Mouse (Mus musculus): ENCODE results near the gene Sdhc. TPM values are rescaled to one million over a fixed set of nuclear protein-coding genes. Genes with fewer than 3 reads are reported as not detected.

Gene Sdhc
- polyA plus RNA-seq, 1 experiment from 2014 or later: 238 TPM

- no peaks in the 10 kb centered on the region for H3K27me3 ChIP-seq (ENCODE audit: control insufficient read depth, insufficient read depth, low read length)
- no peak for TF ChIP-seq EP300 (optimal IDR thresholded peaks at IDR 0.05)
- no peak for TF ChIP-seq CTCF (IDR thresholded peaks at IDR 0.05; ENCODE audit: low read depth)
- H3K27ac ChIP-seq (replicated peaks): no peak overlapping the region
- no peaks in the 10 kb centered on the region for H3K36me3 ChIP-seq (ENCODE audit: control insufficient read depth, insufficient read depth, low read length)
- no peak for ATAC-seq (ENCODE audit: low FRiP score, low TSS enrichment)
- H3K9ac ChIP-seq (ENCODE audit: low read length): no peak overlapping the region
- 69% methylated on average over 4 of the region's 4 CpGs for WGBS
- 0 out of 2 replicates have a peak, but pooled peaks cover 5% of the 10 kb centered on the region for H3K4me1 ChIP-seq (replicated peaks; ENCODE audit: control insufficient read depth, insufficient read depth)
- no peak for DNase-seq (ENCODE audit: low spot score)
- H3K4me3 ChIP-seq (ENCODE audit: low read depth, low read length): no peak overlapping the region
- no peaks in the 10 kb centered on the region for H3K9me3 ChIP-seq (ENCODE audit: control insufficient read depth, low read length)
- H3K4me2 ChIP-seq (replicated peaks; ENCODE audit: low read depth): peak overlapping the region; percentile 65; the same call in 1 of the 2 replicates
Observed at GRCm38 (mm10) chr1:171112986-171113385, 37.4 kb downstream of the Sdhc start.

GRCm38 (mm10) chr1:171111781-171112575, 38.4 kb downstream of the Sdhc start:
- Histone ChIP-seq H3K4me1 (replicated peaks; ENCODE audit: control insufficient read depth, insufficient read depth) (0 out of 2 replicates have a peak, but pooled peaks cover 5% of the 10 kb centered on the region), H3K36me3 (ENCODE audit: control insufficient read depth, insufficient read depth, low read length) (no peaks in the 10 kb centered on the region), H3K27ac (replicated peaks) (peak overlapping the region; percentile 89), H3K9ac (ENCODE audit: low read length) (peak overlapping the region; percentile 62), H3K4me2 (replicated peaks; ENCODE audit: low read depth) (peak overlapping the region; percentile 66), H3K9me3 (ENCODE audit: control insufficient read depth, low read length) (no peaks in the 10 kb centered on the region), H3K27me3 (ENCODE audit: control insufficient read depth, insufficient read depth, low read length) (no peaks in the 10 kb centered on the region), H3K4me3 (ENCODE audit: low read depth, low read length) (peak overlapping the region; percentile 66)
- DNase-seq (ENCODE audit: low spot score) (peak; percentile 57), ATAC-seq (ENCODE audit: low FRiP score, low TSS enrichment) (no peak)
- no peak for TF ChIP-seq EP300 (optimal IDR thresholded peaks at IDR 0.05)
- no peak for TF ChIP-seq CTCF (IDR thresholded peaks at IDR 0.05; ENCODE audit: low read depth)
- 2% methylated on average over 15 of the region's 15 CpGs for WGBS

- Histone ChIP-seq H3K4me2 (replicated peaks; ENCODE audit: low read depth) (peak overlapping the region; percentile 66), H3K9ac (ENCODE audit: low read length) (peak overlapping the region; percentile 62), H3K9me3 (ENCODE audit: control insufficient read depth, low read length) (no peaks in the 10 kb centered on the region), H3K4me1 (replicated peaks; ENCODE audit: control insufficient read depth, insufficient read depth) (0 out of 2 replicates have a peak, but pooled peaks cover 5% of the 10 kb centered on the region), H3K4me3 (ENCODE audit: low read depth, low read length) (peak overlapping the region; percentile 66), H3K36me3 (ENCODE audit: control insufficient read depth, insufficient read depth, low read length) (no peaks in the 10 kb centered on the region), H3K27ac (replicated peaks) (peak overlapping the region; percentile 89), H3K27me3 (ENCODE audit: control insufficient read depth, insufficient read depth, low read length) (no peaks in the 10 kb centered on the region)
- ATAC-seq (ENCODE audit: low FRiP score, low TSS enrichment) (peak; percentile 91), DNase-seq (ENCODE audit: low spot score) (peak; percentile 93)
- WGBS: under 1% methylated on average over 38 of the region's 38 CpGs
- TF ChIP-seq EP300 (optimal IDR thresholded peaks at IDR 0.05) (peak; percentile 75), CTCF (IDR thresholded peaks at IDR 0.05; ENCODE audit: low read depth) (peak; percentile 99)
Observed at GRCm38 (mm10) chr1:171111020-171111780, 39.2 kb downstream of the Sdhc start.

GRCm38 (mm10) chr1:171110659-171111019, 39.8 kb downstream of the Sdhc start:
- no peaks in the 10 kb centered on the region for H3K36me3 ChIP-seq (ENCODE audit: control insufficient read depth, insufficient read depth, low read length)
- DNase-seq (ENCODE audit: low spot score) (no peak), ATAC-seq (ENCODE audit: low FRiP score, low TSS enrichment) (peak; percentile 19; the same call in 1 of the 2 replicates)
- peak overlapping the region; percentile 59 for H3K9ac ChIP-seq (ENCODE audit: low read length)
- 15% methylated on average over 15 of the region's 15 CpGs for WGBS
- H3K4me1 ChIP-seq (replicated peaks; ENCODE audit: control insufficient read depth, insufficient read depth): 0 out of 2 replicates have a peak, but pooled peaks cover 5% of the 10 kb centered on the region
- peak overlapping the region; percentile 71 for H3K27ac ChIP-seq (replicated peaks)
- H3K27me3 ChIP-seq (ENCODE audit: control insufficient read depth, insufficient read depth, low read length): no peaks in the 10 kb centered on the region
- no peaks in the 10 kb centered on the region for H3K9me3 ChIP-seq (ENCODE audit: control insufficient read depth, low read length)
- H3K4me3 ChIP-seq (ENCODE audit: low read depth, low read length): peak overlapping the region; percentile 66
- H3K4me2 ChIP-seq (replicated peaks; ENCODE audit: low read depth): peak overlapping the region; percentile 44
- TF ChIP-seq CTCF (IDR thresholded peaks at IDR 0.05; ENCODE audit: low read depth) (no peak), EP300 (optimal IDR thresholded peaks at IDR 0.05) (no peak)

GRCm38 (mm10) chr1:171109620-171110019, 40.8 kb downstream of the Sdhc start:
- TF ChIP-seq CTCF (IDR thresholded peaks at IDR 0.05; ENCODE audit: low read depth) (no peak), EP300 (optimal IDR thresholded peaks at IDR 0.05) (no peak)
- WGBS: 47% methylated on average over 9 of the region's 9 CpGs
- no peaks in the 10 kb centered on the region for H3K36me3 ChIP-seq (ENCODE audit: control insufficient read depth, insufficient read depth, low read length)
- H3K4me2 ChIP-seq (replicated peaks; ENCODE audit: low read depth): no peak overlapping the region
- no peak for ATAC-seq (ENCODE audit: low FRiP score, low TSS enrichment)
- 0 out of 2 replicates have a peak, but pooled peaks cover 5% of the 10 kb centered on the region for H3K4me1 ChIP-seq (replicated peaks; ENCODE audit: control insufficient read depth, insufficient read depth)
- DNase-seq (ENCODE audit: low spot score): no peak
- no peak overlapping the region for H3K4me3 ChIP-seq (ENCODE audit: low read depth, low read length)
- no peak overlapping the region for H3K9ac ChIP-seq (ENCODE audit: low read length)
- no peak overlapping the region for H3K27ac ChIP-seq (replicated peaks)
- H3K27me3 ChIP-seq (ENCODE audit: control insufficient read depth, insufficient read depth, low read length): no peaks in the 10 kb centered on the region
- no peaks in the 10 kb centered on the region for H3K9me3 ChIP-seq (ENCODE audit: control insufficient read depth, low read length)
